Comparison of ENCODE assay signal across 7 mouse cellular contexts in genomic region chr9:111272996-111273785, GRCm38 (mm10). TPM values are rescaled to one million over a fixed set of nuclear protein-coding genes. Genes with fewer than 3 reads are reported as not detected.
A peak's percentile ranks its signal among the peaks of the same experiment; 100 is the strongest.
DNase-seq lines count a peak whose midpoint lies in the region; ATAC-seq and TF ChIP-seq lines count a peak whose summit lies in the region.

No protein-coding gene starts in this region.

- TF ChIP-seq EP300 in lung, postnatal 0 days (IDR thresholded peaks at IDR 0.05), result no peak
- no peak for TF ChIP-seq EP300 in liver, embryonic 14.5 days (IDR thresholded peaks at IDR 0.05; ENCODE audit: low read depth)

- intact Hi-C loops in left cerebral cortex, postnatal 4 days (cut with DNase I), result no loop called here

- H3K36me3 ChIP-seq in lung, postnatal 0 days (ENCODE audit: insufficient read depth, low read length), result no peaks in the 10 kb centered on the region
- H3K36me3 ChIP-seq in forebrain, embryonic 12.5 days (replicated peaks), result peaks cover 22% of the 10 kb centered on the region
- peaks cover 9% of the 10 kb centered on the region for H3K36me3 ChIP-seq in liver, embryonic 14.5 days (replicated peaks; ENCODE audit: control insufficient read depth, insufficient read depth, low read depth)

- peak overlapping the region; percentile 89 for H3K9ac ChIP-seq in lung, postnatal 0 days (replicated peaks; ENCODE audit: low read depth)
- H3K9ac ChIP-seq in forebrain, embryonic 12.5 days, result peak overlapping the region; percentile 91
- H3K9ac ChIP-seq in liver, embryonic 14.5 days (replicated peaks), result peak overlapping the region; percentile 96

- H3K27me3 ChIP-seq in lung, postnatal 0 days (replicated peaks; ENCODE audit: insufficient read depth, low read length), result no peaks in the 10 kb centered on the region
- H3K27me3 ChIP-seq in forebrain, embryonic 12.5 days, result no peaks in the 10 kb centered on the region
- H3K27me3 ChIP-seq in liver, embryonic 14.5 days (ENCODE audit: control insufficient read depth, insufficient read depth, low read length), result no peaks in the 10 kb centered on the region

- H3K27ac ChIP-seq in lung, postnatal 0 days (ENCODE audit: low read length), result no peak overlapping the region
- H3K27ac ChIP-seq in forebrain, embryonic 12.5 days, result no peak overlapping the region; the same call in 1 of the 2 replicates
- H3K27ac ChIP-seq in liver, embryonic 14.5 days, result no peak overlapping the region

- no peak for TF ChIP-seq CTCF in lung, postnatal 0 days (IDR thresholded peaks at IDR 0.05)
- no peak for TF ChIP-seq CTCF in liver, embryonic 14.5 days (IDR thresholded peaks at IDR 0.05; ENCODE audit: low read depth)

- DNase-seq in lung, postnatal 0 days (ENCODE audit: low spot score), result no peak
- no peak for DNase-seq in lung, postnatal 25 days (ENCODE audit: low spot score)
- DNase-seq in liver, embryonic 14.5 days (ENCODE audit: low read depth in 3 of 3, low spot score in 3 of 3), result no peak
- DNase-seq in thymus, postnatal 36 days, result peak; percentile 19 to 27
- DNase-seq in gastrocnemius, adult 18-20 months (ENCODE audit: low spot score), result no peak
- DNase-seq in left cerebral cortex, postnatal 4 days, result no peak

- no peaks in the 10 kb centered on the region for H3K9me3 ChIP-seq in lung, postnatal 0 days (ENCODE audit: low read length)
- H3K9me3 ChIP-seq in forebrain, embryonic 12.5 days, result no peaks in the 10 kb centered on the region
- H3K9me3 ChIP-seq in liver, embryonic 14.5 days (ENCODE audit: control insufficient read depth, low read length), result no peaks in the 10 kb centered on the region

- WGBS in lung, postnatal 0 days, result 51% methylated on average over 15 of the region's 15 CpGs
- WGBS in forebrain, embryonic 12.5 days, result 83% methylated on average over 15 of the region's 15 CpGs
- WGBS in liver, embryonic 14.5 days (ENCODE audit: insufficient replicate concordance), result 54% methylated on average over 15 of the region's 15 CpGs

- H3K4me1 ChIP-seq in lung, postnatal 0 days (ENCODE audit: insufficient read depth, low read depth, low read length), result peaks cover 26% of the 10 kb centered on the region; the same call in 1 of the 2 replicates
- H3K4me1 ChIP-seq in forebrain, embryonic 12.5 days, result peaks cover 47% of the 10 kb centered on the region
- peaks cover 8 to 18% of the 10 kb centered on the region in 2 experiments; a peak in 3 of 4 replicates for H3K4me1 ChIP-seq in liver, embryonic 14.5 days (replicated peaks; ENCODE audit: control insufficient read depth in 2 of 2, insufficient read depth in 2 of 2, low read length in 1 of 2)

- H3K4me3 ChIP-seq in lung, postnatal 0 days (ENCODE audit: low read depth, low read length), result peak overlapping the region; percentile 64
- H3K4me3 ChIP-seq in forebrain, embryonic 12.5 days (replicated peaks), result peak overlapping the region; percentile 76
- H3K4me3 ChIP-seq in liver, embryonic 14.5 days (ENCODE audit: insufficient read depth in 1 of 2, low read depth in 2 of 2, low read length in 2 of 2), result peak overlapping the region; percentile 74 to 79

- ATAC-seq in lung, postnatal 0 days, result no peak
- ATAC-seq in forebrain, embryonic 12.5 days (ENCODE audit: low FRiP score), result no peak
- no peak for ATAC-seq in liver, embryonic 14.5 days (ENCODE audit: insufficient read depth)

- H3K4me2 ChIP-seq in lung, postnatal 0 days (replicated peaks; ENCODE audit: low read depth, low read length), result peak overlapping the region; percentile 70
- peak overlapping the region; percentile 86 for H3K4me2 ChIP-seq in forebrain, embryonic 12.5 days
- peak overlapping the region; percentile 94 for H3K4me2 ChIP-seq in liver, embryonic 14.5 days (ENCODE audit: low read depth)

RNA-seq across cellular contexts. Expression of gene Epm2aip1, which starts 1.5 kb away (rescaled TPM):
- 10.5 and 11.4 TPM in 2 replicates for polyA plus RNA-seq in lung, postnatal 0 days (2015; fragmentation: Nextera tagmentation; extraction: Ambion mirVana)
- polyA plus RNA-seq in forebrain, embryonic 12.5 days (2016; fragmentation: Nextera tagmentation; extraction: Ambion mirVana), result 46.9 and 52.5 TPM in 2 replicates
- polyA plus RNA-seq in liver, embryonic 14.5 days (2012; rRNA removed), result 7.8 and 9.0 TPM in 2 replicates
- polyA plus RNA-seq in liver, embryonic 14.5 days (2014; fragmentation: Nextera tagmentation; extraction: Ambion mirVana), result 7.8 and 8.1 TPM in 2 replicates
- total RNA-seq in gastrocnemius, adult 18-20 months (2021), result 10 to 100 TPM; 19.7 to 20.4 TPM
- total RNA-seq in left cerebral cortex, postnatal 4 days (2021), result 10 to 100 TPM; 84.9 to 85.6 TPM

RNA-seq across cellular contexts. Expression of gene Mlh1, which starts 1.6 kb away (rescaled TPM):
- polyA plus RNA-seq in lung, postnatal 0 days (2015; fragmentation: Nextera tagmentation; extraction: Ambion mirVana), result 13.1 and 14.2 TPM in 2 replicates
- 49.3 and 53.3 TPM in 2 replicates for polyA plus RNA-seq in forebrain, embryonic 12.5 days (2016; fragmentation: Nextera tagmentation; extraction: Ambion mirVana)
- 12.5 and 17.8 TPM in 2 replicates for polyA plus RNA-seq in liver, embryonic 14.5 days (2012; rRNA removed)
- polyA plus RNA-seq in liver, embryonic 14.5 days (2014; fragmentation: Nextera tagmentation; extraction: Ambion mirVana), result 20.1 and 24.2 TPM in 2 replicates
- total RNA-seq in gastrocnemius, adult 18-20 months (2021), result 1 to 10 TPM; 5.4 to 6.4 TPM
- total RNA-seq in left cerebral cortex, postnatal 4 days (2021), result 10 to 100 TPM; 27.0 to 30.7 TPM

RNA-seq across cellular contexts. Expression of gene Trank1, which starts 38.3 kb away (rescaled TPM):
- polyA plus RNA-seq in lung, postnatal 0 days (2015; fragmentation: Nextera tagmentation; extraction: Ambion mirVana), result 0.02 and 0.08 TPM in 2 replicates
- polyA plus RNA-seq in forebrain, embryonic 12.5 days (2016; fragmentation: Nextera tagmentation; extraction: Ambion mirVana), result 2.7 and 3.1 TPM in 2 replicates
- polyA plus RNA-seq in liver, embryonic 14.5 days (2012; rRNA removed), result 0.02 and 0.06 TPM in 2 replicates
- polyA plus RNA-seq in liver, embryonic 14.5 days (2014; fragmentation: Nextera tagmentation; extraction: Ambion mirVana), result 0.03 TPM in 1 of 2 replicates, not detected in the other
- total RNA-seq in gastrocnemius, adult 18-20 months (2021), result under 1 TPM; 0.02 to 0.07 TPM
- 100 to 1,000 TPM; 128 to 152 TPM for total RNA-seq in left cerebral cortex, postnatal 4 days (2021)

Comparison
In these comparisons a context has a peak if more than half of its experiments do, and no peak if none do; other contexts are left out.
1. DNase-seq: peak in thymus, postnatal 36 days (2 of 2); none in lung, postnatal 0 days (single experiment), lung, postnatal 25 days (single experiment), liver, embryonic 14.5 days (0 of 3), gastrocnemius, adult 18-20 months (single experiment) and left cerebral cortex, postnatal 4 days (single experiment).
2. Peak in every context shown above with its lines, with median percentiles within 50 percentile points of each other: H3K4me2 ChIP-seq, H3K4me3 ChIP-seq and H3K9ac ChIP-seq.